10 mouse cellular contexts compared by ENCODE assay signal in the genomic region with DNA sequence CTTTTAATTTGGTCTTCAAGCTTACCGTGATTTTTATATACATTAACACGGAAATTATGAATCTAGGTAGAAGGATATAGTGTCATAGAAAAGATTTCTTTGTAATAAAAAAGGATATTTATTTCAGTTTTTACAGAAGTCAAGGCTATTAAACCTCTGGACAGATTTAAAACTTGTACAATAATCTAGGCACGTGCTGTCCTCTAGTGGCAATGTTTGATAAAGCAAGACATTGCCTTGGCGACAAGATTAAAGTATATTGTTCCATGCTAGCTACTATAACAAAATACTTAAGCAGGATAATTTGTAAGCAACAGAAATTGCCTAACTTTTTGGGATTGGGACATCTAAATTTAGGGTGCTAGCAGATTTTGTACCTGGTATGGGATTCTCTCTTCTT.
A peak's percentile ranks its signal among the peaks of the same experiment; 100 is the strongest.
DNase-seq lines count a peak whose midpoint lies in the region; ATAC-seq and TF ChIP-seq lines count a peak whose summit lies in the region.
"Had no signal": no experiment of that assay in that cellular context is flagged by ENCODE, and none has a peak within 500 bp of the region (broad histone marks: within the 10 kb centered on the region; RNA-seq: fewer than 3 reads in every experiment).

No protein-coding gene starts in this region.

- TF ChIP-seq EP300 in liver, postnatal 0 days (IDR thresholded peaks at IDR 0.05; ENCODE audit: low read depth), result no peak

- peak; percentile 16 for DNase-seq in hindbrain, embryonic 11.5 days (ENCODE audit: low spot score)
- no peak for DNase-seq in liver, postnatal 0 days
- DNase-seq in Muller cell, postnatal 12 days (ENCODE audit: inconsistent ontology term), result peak; percentile 15
- DNase-seq in lung, postnatal 14 days, result peak; percentile 10
- no peak for DNase-seq in thymus, postnatal 25 days
- DNase-seq: right cerebral cortex, postnatal 4 days had no signal

- no peaks in the 10 kb centered on the region for H3K36me3 ChIP-seq in hindbrain, embryonic 11.5 days (ENCODE audit: control insufficient read depth, insufficient read depth, low read length)
- H3K36me3 ChIP-seq in hindbrain, embryonic 13.5 days, result no peaks in the 10 kb centered on the region
- H3K36me3 ChIP-seq in liver, postnatal 0 days (replicated peaks; ENCODE audit: insufficient read depth, low read length), result no peaks in the 10 kb centered on the region
- H3K36me3 ChIP-seq in liver, embryonic 12.5 days, result no peaks in the 10 kb centered on the region
- H3K36me3 ChIP-seq: hindbrain, embryonic 15.5 days; limb, embryonic 13.5 days had no signal

- 32% methylated on average over 4 of the region's 4 CpGs for WGBS in hindbrain, embryonic 11.5 days
- WGBS in hindbrain, embryonic 13.5 days, result 33% methylated on average over 4 of the region's 4 CpGs
- WGBS in liver, postnatal 0 days (ENCODE audit: insufficient replicate concordance), result 28% methylated on average over 4 of the region's 4 CpGs
- 21% methylated on average over 4 of the region's 4 CpGs for WGBS in liver, embryonic 12.5 days (ENCODE audit: insufficient replicate concordance)

- ATAC-seq in hindbrain, embryonic 11.5 days (ENCODE audit: low FRiP score), result no peak
- no peak for ATAC-seq in hindbrain, embryonic 13.5 days (ENCODE audit: low FRiP score)
- no peak for ATAC-seq in liver, postnatal 0 days
- ATAC-seq in liver, embryonic 12.5 days, result no peak

- no peak overlapping the region for H3K4me2 ChIP-seq in hindbrain, embryonic 11.5 days (replicated peaks; ENCODE audit: low read depth, low read length)
- H3K4me2 ChIP-seq in hindbrain, embryonic 13.5 days, result no peak overlapping the region
- no peak overlapping the region for H3K4me2 ChIP-seq in liver, postnatal 0 days (ENCODE audit: low read depth, low read length)
- H3K4me2 ChIP-seq in liver, embryonic 12.5 days, result no peak overlapping the region
- H3K4me2 ChIP-seq: hindbrain, embryonic 15.5 days; limb, embryonic 13.5 days had no signal

- no peak overlapping the region for H3K27ac ChIP-seq in hindbrain, embryonic 11.5 days (ENCODE audit: low read depth, low read length)
- H3K27ac ChIP-seq in hindbrain, embryonic 13.5 days, result no peak overlapping the region
- no peak overlapping the region for H3K27ac ChIP-seq in liver, postnatal 0 days (ENCODE audit: low read depth)
- no peak overlapping the region for H3K27ac ChIP-seq in liver, embryonic 12.5 days
- H3K27ac ChIP-seq: hindbrain, embryonic 15.5 days; limb, embryonic 13.5 days had no signal

- no peaks in the 10 kb centered on the region for H3K27me3 ChIP-seq in hindbrain, embryonic 11.5 days (ENCODE audit: control insufficient read depth, insufficient read depth, low read length)
- H3K27me3 ChIP-seq in hindbrain, embryonic 13.5 days, result no peaks in the 10 kb centered on the region
- H3K27me3 ChIP-seq in liver, postnatal 0 days (ENCODE audit: insufficient read depth, low read length), result no peaks in the 10 kb centered on the region
- no peaks in the 10 kb centered on the region for H3K27me3 ChIP-seq in liver, embryonic 12.5 days (replicated peaks)
- H3K27me3 ChIP-seq: hindbrain, embryonic 15.5 days; limb, embryonic 13.5 days had no signal

- peak; percentile 54 for TF ChIP-seq CTCF in liver, postnatal 0 days (IDR thresholded peaks at IDR 0.05; ENCODE audit: low read depth)

- no peak overlapping the region for H3K9ac ChIP-seq in hindbrain, embryonic 11.5 days (ENCODE audit: low read depth, low read length)
- H3K9ac ChIP-seq in hindbrain, embryonic 13.5 days, result no peak overlapping the region
- H3K9ac ChIP-seq in liver, postnatal 0 days (replicated peaks), result no peak overlapping the region
- no peak overlapping the region for H3K9ac ChIP-seq in liver, embryonic 12.5 days
- H3K9ac ChIP-seq: hindbrain, embryonic 15.5 days; limb, embryonic 13.5 days had no signal

- no peaks in the 10 kb centered on the region for H3K9me3 ChIP-seq in hindbrain, embryonic 11.5 days (ENCODE audit: control insufficient read depth, low read length)
- H3K9me3 ChIP-seq in hindbrain, embryonic 13.5 days, result no peaks in the 10 kb centered on the region
- no peaks in the 10 kb centered on the region for H3K9me3 ChIP-seq in liver, postnatal 0 days (ENCODE audit: low read length)
- no peaks in the 10 kb centered on the region for H3K9me3 ChIP-seq in liver, embryonic 12.5 days (replicated peaks)
- H3K9me3 ChIP-seq: hindbrain, embryonic 15.5 days; limb, embryonic 13.5 days had no signal

- no peak overlapping the region for H3K4me3 ChIP-seq in hindbrain, embryonic 11.5 days (ENCODE audit: low read depth, low read length)
- no peak overlapping the region for H3K4me3 ChIP-seq in hindbrain, embryonic 13.5 days
- H3K4me3 ChIP-seq in liver, postnatal 0 days (ENCODE audit: low read depth, low read length), result no peak overlapping the region
- H3K4me3 ChIP-seq in liver, embryonic 12.5 days, result no peak overlapping the region
- H3K4me3 ChIP-seq: hindbrain, embryonic 15.5 days; limb, embryonic 13.5 days had no signal

- no peaks in the 10 kb centered on the region for H3K4me1 ChIP-seq in hindbrain, embryonic 11.5 days (replicated peaks; ENCODE audit: control insufficient read depth, insufficient read depth, low read length)
- H3K4me1 ChIP-seq in hindbrain, embryonic 13.5 days (replicated peaks), result no peaks in the 10 kb centered on the region
- no peaks in the 10 kb centered on the region for H3K4me1 ChIP-seq in liver, postnatal 0 days (ENCODE audit: insufficient read depth)
- no peaks in the 10 kb centered on the region for H3K4me1 ChIP-seq in liver, embryonic 12.5 days
- H3K4me1 ChIP-seq: hindbrain, embryonic 15.5 days; limb, embryonic 13.5 days had no signal

Comparison
In these comparisons a context has a peak if more than half of its experiments do, and no peak if none do; other contexts are left out.
1. DNase-seq: peak in hindbrain, embryonic 11.5 days (single experiment), Muller cell, postnatal 12 days (single experiment) and lung, postnatal 14 days (single experiment); none in liver, postnatal 0 days (single experiment) and thymus, postnatal 25 days (single experiment).